Mouse (Mus musculus) limb, embryonic 12.5 days (tissue): Measurements from ENCODE around the gene Cemip2. TPM values are rescaled to one million over a fixed set of nuclear protein-coding genes. Genes with fewer than 3 reads are reported as not detected.

Source experiments
- ATAC-seq: fragments of 200-750 bp; cut with Nextera tagmentation; 2 replicates; pipeline ENCODE4 v1.8.0; 2017; ENCODE audit warnings: low read depth, moderate TSS enrichment; ENCODE audit not compliant: insufficient number of reproducible peaks, insufficient read depth, low FRiP score, low TSS enrichment
- H3K27ac ChIP-seq: fragments of 300-500 bp; sonication (generic); 2 replicates; pipeline ENCODE4 v1.5.1; 2016; ENCODE audit warnings: mild to moderate bottlenecking, moderate library complexity
- H3K27me3 ChIP-seq: fragments of 300-500 bp; sonication (generic); 2 replicates; pipeline ENCODE4 v1.6.1; 2016; ENCODE audit warnings: mild to moderate bottlenecking, moderate library complexity
- H3K36me3 ChIP-seq: fragments of 300-500 bp; sonication (generic); 2 replicates; pipeline ENCODE4 v1.6.1; 2016; ENCODE audit warnings: mild to moderate bottlenecking, moderate library complexity
- H3K4me1 ChIP-seq: fragments of 300-500 bp; sonication (generic); replicated peaks from 2 replicates; pipeline ENCODE4 v1.6.1; 2016
- H3K4me2 ChIP-seq: fragments of 300-500 bp; sonication (generic); 2 replicates; pipeline ENCODE4 v1.6.1; 2016; ENCODE audit warnings: mild to moderate bottlenecking, moderate library complexity
- H3K4me3 ChIP-seq: fragments of 300-500 bp; sonication (generic); replicated peaks from 2 replicates; pipeline ENCODE4 v1.5.1; 2016; ENCODE audit warnings: mild to moderate bottlenecking
- H3K9ac ChIP-seq: fragments of 300-500 bp; sonication (generic); replicated peaks from 2 replicates; pipeline ENCODE4 v1.6.1; 2016; ENCODE audit warnings: mild to moderate bottlenecking, moderate library complexity
- H3K9me3 ChIP-seq: fragments of 300-500 bp; sonication (generic); 2 replicates; pipeline ENCODE4 v1.6.1; 2016; ENCODE audit warnings: mild to moderate bottlenecking, moderate library complexity
- WGBS: fragments of 180-500 bp; shearing (Covaris S2); methylation state at CpG from one replicate; pipeline ENCODE4 v1.1.7; 2016; 5-methylcytosine and 5-hydroxymethylcytosine counted together
- polyA plus RNA-seq: library from polyadenylated mRNA; unstranded; fragments of >200 nt; fragmentation: Nextera tagmentation; extraction: Ambion mirVana; gene quantifications from 2 replicates; pipeline ENCODE4 v1.2.1, GENCODE M21; 2016

Cemip2 gene
- polyA plus RNA-seq, 1 experiment from 2014 or later, result 50.3 TPM

DNA sequence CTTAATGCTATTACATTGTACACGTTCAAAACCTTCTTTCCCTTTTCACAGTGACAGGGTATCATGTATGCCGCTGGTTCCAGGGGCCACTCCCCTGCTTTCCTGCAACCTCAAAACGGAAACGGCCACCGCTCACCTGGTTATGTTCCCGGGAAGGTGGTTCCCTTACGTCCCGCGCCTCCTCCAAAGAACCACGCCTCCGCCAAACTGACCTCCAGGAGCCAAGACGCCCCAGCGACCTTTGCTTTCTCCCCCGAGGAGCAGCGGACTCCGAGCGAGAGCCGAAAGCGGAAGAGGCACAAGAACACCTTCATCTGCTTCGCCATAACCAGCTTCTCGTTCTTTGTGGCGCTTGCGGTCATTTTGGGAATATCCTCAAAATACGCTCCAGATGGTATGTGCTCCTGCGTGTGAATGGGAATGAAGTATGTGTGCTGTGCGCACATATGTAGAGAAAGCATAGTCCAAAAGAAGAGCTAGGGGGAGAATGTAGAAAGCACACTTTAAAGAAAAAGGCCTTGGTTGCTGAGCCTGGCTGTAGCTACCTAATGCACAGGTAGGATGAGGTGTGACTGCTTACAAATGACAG, 14.5 kb downstream of the Cemip2 start:
- Histone ChIP-seq H3K4me2 (no peak overlapping the region), H3K27me3 (no peaks in the 10 kb centered on the region), H3K9ac (no peak overlapping the region), H3K4me3 (no peak overlapping the region), H3K27ac (no peak overlapping the region), H3K4me1 (peaks cover 10% of the 10 kb centered on the region), H3K36me3 (peaks cover 47% of the 10 kb centered on the region), H3K9me3 (no peaks in the 10 kb centered on the region)
- WGBS, result 92% methylated on average over 26 of the region's 26 CpGs
- ATAC-seq, result no peak

DNA sequence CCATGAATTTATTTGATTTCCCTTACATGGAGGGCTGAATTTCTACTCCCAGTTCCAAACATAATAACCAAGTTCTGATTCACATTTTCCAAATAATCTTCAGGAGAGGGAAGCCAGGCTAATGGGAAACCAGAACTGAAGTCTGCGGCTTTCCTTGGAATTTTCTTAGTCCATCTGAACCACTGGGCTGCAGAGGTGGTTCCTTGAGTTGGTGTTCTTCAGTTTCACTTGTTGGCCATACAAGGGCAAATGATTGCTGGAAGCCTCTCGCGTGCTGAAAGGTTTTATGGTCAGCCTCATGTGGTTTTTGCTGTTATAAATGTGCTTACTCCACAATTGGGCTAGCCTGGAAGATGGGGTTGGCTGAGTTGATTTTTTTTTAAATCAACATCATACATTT, 16.4 kb downstream of the Cemip2 start:
- ATAC-seq, result no peak
- WGBS, result 85% methylated on average over 3 of the region's 3 CpGs

DNA sequence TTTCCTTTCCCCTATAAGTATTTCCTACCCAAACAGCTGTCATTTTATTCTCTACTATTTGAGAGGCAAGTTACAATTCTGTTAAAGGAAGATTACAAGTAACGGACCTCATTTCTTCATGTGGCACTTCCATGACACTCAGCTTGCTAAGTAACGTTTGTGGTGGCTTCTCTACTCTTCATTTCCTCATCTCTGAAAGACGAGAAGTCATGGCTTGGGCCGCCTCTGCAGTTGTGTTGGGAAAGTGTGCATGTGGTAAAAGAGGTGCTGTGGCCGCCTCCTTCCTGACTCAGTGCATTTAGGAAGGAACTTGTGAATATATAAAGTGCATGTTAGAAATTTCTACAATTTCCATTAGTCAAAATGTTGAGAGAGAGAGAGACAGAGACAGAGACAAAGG, 18.2 kb downstream of the Cemip2 start:
- Histone ChIP-seq H3K4me3 (no peak overlapping the region), H3K36me3 (peaks cover 78% of the 10 kb centered on the region)
- WGBS, result 87% methylated on average over 5 of the region's 5 CpGs

More for the DNA sequence above, 16.4 kb downstream of the Cemip2 start:
- Histone ChIP-seq H3K36me3 (peaks cover 65% of the 10 kb centered on the region), H3K4me1 (peaks cover 9% of the 10 kb centered on the region), H3K9ac (no peak overlapping the region), H3K9me3 (no peaks in the 10 kb centered on the region), H3K27ac (no peak overlapping the region), H3K4me2 (no peak overlapping the region), H3K4me3 (no peak overlapping the region), H3K27me3 (no peaks in the 10 kb centered on the region)

DNA sequence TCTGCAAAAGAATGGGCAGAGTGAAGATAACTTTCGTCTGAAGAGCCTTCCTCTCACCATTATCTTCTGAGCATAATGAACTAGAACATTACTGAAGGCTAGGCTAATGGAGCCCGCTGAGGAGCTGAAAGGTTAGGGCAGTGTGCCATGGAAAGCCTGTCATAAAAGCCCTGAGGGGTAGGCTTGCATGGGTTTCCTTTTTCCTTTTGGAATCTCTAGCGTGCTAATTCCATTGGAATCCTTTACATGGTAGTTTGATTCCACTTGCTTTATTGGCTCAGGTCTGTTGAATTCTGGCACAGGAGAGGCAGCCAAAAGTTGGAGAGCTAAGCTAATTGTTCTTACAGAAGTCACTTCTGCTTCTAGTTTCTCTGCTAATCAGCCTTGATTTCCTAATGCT, 20.6 kb downstream of the Cemip2 start:
- H3K9me3 ChIP-seq, result no peaks in the 10 kb centered on the region
- H3K9ac ChIP-seq, result no peak overlapping the region
- H3K27me3 ChIP-seq, result no peaks in the 10 kb centered on the region
- H3K4me1 ChIP-seq, result 0 out of 2 replicates have a peak, but pooled peaks cover 3% of the 10 kb centered on the region
- 75% methylated on average over 3 of the region's 3 CpGs for WGBS
- ATAC-seq, result no peak
- H3K4me3 ChIP-seq, result no peak overlapping the region
- H3K36me3 ChIP-seq, result peaks cover 89% of the 10 kb centered on the region
- no peak overlapping the region for H3K27ac ChIP-seq
- H3K4me2 ChIP-seq, result no peak overlapping the region

More for the DNA sequence above, 18.2 kb downstream of the Cemip2 start:
- H3K27me3 ChIP-seq, result no peaks in the 10 kb centered on the region
- peaks cover 3% of the 10 kb centered on the region; the same call in 1 of the 2 replicates for H3K4me1 ChIP-seq
- H3K9me3 ChIP-seq, result no peaks in the 10 kb centered on the region
- no peak overlapping the region for H3K4me2 ChIP-seq
- no peak for ATAC-seq
- no peak overlapping the region for H3K9ac ChIP-seq
- no peak overlapping the region for H3K27ac ChIP-seq

DNA sequence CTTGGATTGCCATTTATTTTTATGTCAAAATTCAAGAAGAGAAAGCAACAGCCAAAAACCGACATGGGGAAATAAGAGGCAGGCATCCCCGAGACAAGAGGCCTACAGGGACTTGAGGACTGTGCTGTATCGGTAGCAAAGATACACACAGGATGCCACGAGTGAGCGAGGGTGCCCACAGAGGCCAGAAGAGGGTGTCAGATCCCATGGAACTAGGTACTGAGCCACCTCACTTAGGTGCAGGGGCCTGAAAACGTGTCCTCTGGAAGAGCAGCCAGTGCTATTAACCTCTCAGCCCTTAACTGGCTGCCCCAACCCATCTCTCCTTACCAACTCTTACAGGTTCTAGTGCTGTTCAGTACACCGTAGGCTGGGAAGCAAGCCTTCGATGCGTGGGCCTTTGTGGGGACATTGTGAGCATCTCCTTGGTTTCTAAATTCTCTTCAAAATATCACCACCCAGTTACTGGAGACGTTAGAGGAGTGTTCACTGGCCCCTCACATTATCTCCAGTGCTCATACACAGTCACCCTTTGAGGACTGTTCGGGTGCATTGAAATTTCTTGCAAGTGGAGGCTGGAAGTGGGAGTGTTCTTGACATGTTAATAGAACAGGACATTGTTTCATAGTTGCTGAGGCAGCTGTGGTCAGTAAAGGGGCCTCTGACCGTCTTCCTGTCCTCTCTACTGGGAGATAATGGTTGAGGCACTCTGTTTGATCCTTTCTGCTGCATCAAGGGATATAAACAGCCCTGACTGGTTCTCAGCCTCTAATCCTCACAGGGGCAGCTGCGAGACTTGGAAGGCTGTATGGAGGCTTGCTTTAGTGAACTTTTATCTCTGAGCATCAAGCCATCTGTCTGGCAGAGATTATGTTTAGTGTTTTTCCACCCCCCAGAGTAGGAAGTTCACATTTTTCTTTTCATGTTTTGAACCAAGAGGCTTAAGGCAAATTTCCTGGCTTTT, 21.6 kb downstream of the Cemip2 start:
- no peaks in the 10 kb centered on the region for H3K9me3 ChIP-seq
- no peak overlapping the region for H3K4me2 ChIP-seq
- WGBS, result 65% methylated on average over 13 of the region's 13 CpGs
- no peak for ATAC-seq
- peaks cover 89% of the 10 kb centered on the region for H3K36me3 ChIP-seq
- H3K4me3 ChIP-seq, result no peak overlapping the region
- no peak overlapping the region for H3K9ac ChIP-seq
- H3K27ac ChIP-seq, result 0 out of 2 replicates have a peak overlapping the region, but pooled peaks have one; percentile 0
- H3K27me3 ChIP-seq, result no peaks in the 10 kb centered on the region
- H3K4me1 ChIP-seq, result 0 out of 2 replicates have a peak, but pooled peaks cover 3% of the 10 kb centered on the region

DNA sequence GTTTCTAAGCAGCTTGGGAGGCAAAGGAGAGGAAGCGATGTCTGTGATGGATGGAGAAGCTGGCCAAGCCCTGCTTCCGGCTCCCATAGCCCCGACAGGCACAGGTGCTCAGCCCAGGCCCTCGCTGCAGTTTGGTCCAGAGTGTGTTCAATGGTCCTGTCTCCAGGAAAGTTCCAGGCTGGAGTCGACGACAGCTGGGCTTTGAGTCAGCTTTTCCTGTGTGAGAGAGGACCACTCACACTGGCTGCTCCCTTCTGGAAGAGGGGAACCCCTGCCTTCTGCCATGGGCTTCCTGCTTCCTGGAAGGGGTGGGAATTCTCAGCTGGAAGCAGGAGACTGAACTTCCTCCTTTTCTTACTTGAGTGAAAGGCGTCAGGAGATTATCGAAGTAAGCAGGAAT, 26.3 kb downstream of the Cemip2 start:
- Histone ChIP-seq H3K9me3 (no peaks in the 10 kb centered on the region), H3K27me3 (no peaks in the 10 kb centered on the region), H3K27ac (no peak overlapping the region), H3K4me1 (0 out of 2 replicates have a peak, but pooled peaks cover 1% of the 10 kb centered on the region), H3K4me3 (no peak overlapping the region), H3K36me3 (peaks cover 91% of the 10 kb centered on the region), H3K9ac (no peak overlapping the region), H3K4me2 (no peak overlapping the region)
- ATAC-seq, result no peak
- WGBS, result 91% methylated on average over 8 of the region's 8 CpGs

DNA sequence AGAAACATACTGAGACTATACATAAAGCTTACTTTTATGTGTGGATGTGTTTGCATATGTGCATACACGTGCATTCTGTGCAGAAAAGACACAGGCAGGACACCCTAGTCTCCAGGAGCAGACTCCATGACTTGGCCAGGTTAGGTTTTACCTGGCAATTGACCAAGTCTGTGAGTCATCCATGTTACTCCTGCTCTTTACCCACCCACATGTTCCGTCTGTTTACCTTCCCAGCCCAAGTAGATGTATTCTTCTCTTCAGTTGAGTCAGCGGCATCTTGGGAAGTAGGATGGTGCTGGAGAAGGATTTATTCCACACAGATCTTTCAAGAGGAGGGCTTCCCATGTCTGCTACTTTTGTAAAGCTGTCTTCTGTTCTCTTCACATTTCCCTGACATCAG, 27.2 kb downstream of the Cemip2 start:
- Histone ChIP-seq H3K4me2 (no peak overlapping the region), H3K27me3 (no peaks in the 10 kb centered on the region), H3K36me3 (peaks cover 95% of the 10 kb centered on the region), H3K4me3 (no peak overlapping the region), H3K4me1 (no peaks in the 10 kb centered on the region), H3K9ac (no peak overlapping the region), H3K9me3 (no peaks in the 10 kb centered on the region), H3K27ac (no peak overlapping the region)
- no peak for ATAC-seq
- WGBS, result 93% methylated on average over 3 of the region's 3 CpGs

DNA sequence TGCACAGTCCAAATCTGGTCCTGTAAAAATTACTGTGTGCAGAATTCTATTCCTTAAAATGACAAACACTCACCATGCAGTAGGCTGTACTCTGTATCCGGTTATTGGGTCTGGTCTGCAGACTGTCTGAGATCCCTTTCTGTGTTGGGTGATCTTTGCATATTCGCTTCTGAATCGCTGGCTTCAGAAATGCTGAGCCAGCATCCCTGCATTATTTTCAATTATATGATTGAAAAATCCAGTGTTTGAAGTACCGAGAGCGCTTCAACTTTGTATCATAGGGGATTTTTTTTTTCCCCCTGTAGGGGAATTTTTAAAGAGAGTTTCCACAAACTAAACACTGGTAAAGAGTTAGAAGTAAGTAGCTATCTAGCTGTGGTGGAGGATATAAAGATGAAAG, 32.0 kb downstream of the Cemip2 start:
- Histone ChIP-seq H3K27me3 (no peaks in the 10 kb centered on the region), H3K9me3 (no peaks in the 10 kb centered on the region), H3K27ac (no peak overlapping the region), H3K36me3 (peaks cover 96% of the 10 kb centered on the region), H3K4me3 (no peak overlapping the region), H3K4me1 (no peaks in the 10 kb centered on the region), H3K4me2 (no peak overlapping the region), H3K9ac (no peak overlapping the region)
- WGBS, result 95% methylated on average over 5 of the region's 5 CpGs
- no peak for ATAC-seq

DNA sequence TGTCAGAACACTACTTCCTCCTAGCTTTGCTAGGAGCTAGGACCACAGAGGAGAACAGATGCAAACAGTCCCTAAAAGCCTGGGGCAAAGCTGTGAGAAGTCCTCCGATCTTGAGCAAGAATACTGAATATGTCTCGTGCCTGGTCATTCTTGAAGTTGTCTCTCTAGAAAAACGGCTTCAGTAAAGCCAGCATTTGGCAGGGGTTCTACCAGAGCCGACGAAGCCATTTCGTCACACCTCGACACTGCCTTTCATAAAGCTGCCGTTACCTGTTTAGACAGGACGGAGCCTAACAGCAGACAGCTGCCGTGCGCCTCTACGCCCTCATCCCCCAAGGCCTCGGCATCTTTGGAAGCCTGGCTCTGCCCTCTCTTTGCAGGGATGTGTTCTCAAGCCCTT, 35.4 kb downstream of the Cemip2 start:
- H3K36me3 ChIP-seq, result peaks cover 93% of the 10 kb centered on the region
- 85% methylated on average over 13 of the region's 13 CpGs for WGBS
- H3K27ac ChIP-seq, result no peak overlapping the region
- ATAC-seq, result no peak
- no peaks in the 10 kb centered on the region for H3K4me1 ChIP-seq
- H3K9ac ChIP-seq, result no peak overlapping the region
- no peak overlapping the region for H3K4me2 ChIP-seq
- no peak overlapping the region for H3K4me3 ChIP-seq
- H3K27me3 ChIP-seq, result no peaks in the 10 kb centered on the region
- no peaks in the 10 kb centered on the region for H3K9me3 ChIP-seq

DNA sequence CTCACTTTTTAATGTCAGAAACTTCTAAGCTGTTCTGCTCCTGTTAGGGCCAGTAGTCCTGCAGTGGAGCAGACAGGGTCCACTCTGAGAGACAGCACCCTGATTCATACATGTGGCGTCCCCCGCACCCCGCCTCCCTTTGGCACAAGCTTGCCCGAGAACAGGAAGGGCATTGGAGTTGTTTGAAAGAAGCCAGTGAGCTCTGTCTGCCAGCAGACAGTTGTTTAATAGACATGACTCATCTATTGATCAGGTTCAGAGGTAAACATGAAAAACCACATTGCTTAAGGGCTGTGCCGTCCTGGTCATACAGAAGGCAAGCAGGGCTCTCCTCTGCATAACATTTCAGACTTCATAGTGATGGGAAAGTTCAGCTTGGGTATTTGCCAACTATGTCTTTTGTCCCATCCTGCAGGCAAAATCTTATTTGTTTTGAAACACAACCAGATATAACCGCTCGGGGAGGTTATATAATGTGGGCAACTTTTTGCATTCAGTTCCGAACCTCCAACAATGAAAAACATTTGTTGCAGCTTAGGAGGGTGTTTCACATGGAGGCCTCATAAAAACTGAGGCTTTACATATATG, 36.4 kb downstream of the Cemip2 start:
- Histone ChIP-seq H3K27ac (no peak overlapping the region), H3K9me3 (no peaks in the 10 kb centered on the region), H3K36me3 (peaks cover 93% of the 10 kb centered on the region), H3K4me1 (no peaks in the 10 kb centered on the region), H3K4me3 (no peak overlapping the region), H3K27me3 (no peaks in the 10 kb centered on the region), H3K4me2 (no peak overlapping the region), H3K9ac (no peak overlapping the region)
- ATAC-seq, result no peak
- 89% methylated on average over 8 of the region's 8 CpGs for WGBS

DNA sequence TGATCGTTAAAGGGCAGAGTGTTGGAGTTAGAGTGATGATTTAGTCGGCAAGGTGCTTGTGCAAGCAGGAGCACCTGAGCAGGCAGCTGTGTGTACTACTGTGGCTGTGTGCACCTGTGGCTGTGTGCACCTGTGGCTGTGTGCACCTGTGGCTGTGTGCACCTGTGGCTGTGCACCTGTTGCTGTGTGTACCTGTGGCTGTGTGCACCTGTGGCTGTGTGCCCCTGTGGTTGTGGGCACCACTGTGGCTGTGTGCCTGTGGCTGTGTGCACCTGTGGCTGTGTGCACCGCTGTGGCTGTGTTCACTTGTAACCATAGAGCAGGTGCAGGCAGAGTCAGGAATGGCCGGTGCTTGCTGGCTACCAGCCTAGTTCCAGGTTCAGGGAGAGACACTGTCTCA, 38.1 kb downstream of the Cemip2 start:
- Histone ChIP-seq H3K9ac (no peak overlapping the region), H3K36me3 (peaks cover 90% of the 10 kb centered on the region), H3K9me3 (no peaks in the 10 kb centered on the region), H3K27me3 (no peaks in the 10 kb centered on the region), H3K4me1 (no peaks in the 10 kb centered on the region), H3K4me2 (no peak overlapping the region), H3K27ac (no peak overlapping the region), H3K4me3 (no peak overlapping the region)
- WGBS, result 90% methylated on average over 4 of the region's 4 CpGs
- ATAC-seq, result no peak
